Mouse (Mus musculus) MEL (cell line): ENCODE measurements around the gene Sde2. TPM values are rescaled to one million over a fixed set of nuclear protein-coding genes. Genes with fewer than 3 reads are reported as not detected.

Experiments used
- DNase-seq: peaks from one replicate; pipeline ENCODE4 v3.0.0; 2011; ENCODE audit warnings: low read depth, low spot score
- H3K27ac ChIP-seq: 2 replicates; pipeline ENCODE4 v1.5.1; 2012; ENCODE audit warnings: low read depth, mild to moderate bottlenecking, control low read depth, low read length, moderate library complexity; ENCODE audit not compliant: control insufficient read depth
- H3K27me3 ChIP-seq, 2 experiments: fragments of 150-350 bp in 1 of 2; sonication (generic) in 1 of 2; 2 replicates each; pipeline ENCODE4 v1.6.1; 2012; ENCODE audit warnings: low read length in 2 of 2, mild to moderate bottlenecking in 2 of 2, improper control_type of control experiment in 1 of 2, moderate library complexity in 1 of 2; ENCODE audit not compliant: insufficient read depth in 2 of 2, control insufficient read depth in 1 of 2
- H3K36me3 ChIP-seq, 2 experiments: 2 replicates each; pipeline ENCODE4 v1.6.1; 2012 to 2014; ENCODE audit warnings: low read length in 2 of 2, improper control_type of control experiment in 1 of 2, inconsistent platforms in 1 of 2, mild to moderate bottlenecking in 1 of 2; ENCODE audit not compliant: insufficient read depth in 2 of 2, control insufficient read depth in 1 of 2
- H3K4me1 ChIP-seq, 2 experiments: fragments of 150-350 bp in 1 of 2; sonication (generic) in 1 of 2; 2 replicates each; pipeline ENCODE4 v1.6.1; 2012; ENCODE audit warnings: low read length in 2 of 2, improper control_type of control experiment in 1 of 2, mild to moderate bottlenecking in 1 of 2; ENCODE audit not compliant: insufficient read depth in 2 of 2, control insufficient read depth in 1 of 2
- H3K4me3 ChIP-seq, 2 experiments: fragments of 150-350 bp in 1 of 2; sonication (generic) in 1 of 2; 2 replicates each; pipeline ENCODE4 v1.5.1; 2012; ENCODE audit warnings: low read depth in 2 of 2, low read length in 2 of 2, mild to moderate bottlenecking in 2 of 2, moderate library complexity in 2 of 2, control low read depth in 1 of 2, improper control_type of control experiment in 1 of 2; ENCODE audit not compliant: control insufficient read depth in 1 of 2, insufficient read depth in 1 of 2
- H3K79me2 ChIP-seq: 2 replicates; pipeline ENCODE4 v1.6.1; 2012; ENCODE audit warnings: mild to moderate bottlenecking, low read length, moderate library complexity; ENCODE audit not compliant: control insufficient read depth, poor library complexity, insufficient read depth
- H3K9ac ChIP-seq: 2 replicates; pipeline ENCODE4 v1.6.1; 2012; ENCODE audit warnings: low read depth, mild to moderate bottlenecking, control low read depth, low read length, moderate library complexity; ENCODE audit not compliant: control insufficient read depth, poor library complexity, severe bottlenecking
- H3K9me3 ChIP-seq: fragments of 150-350 bp; sonication (generic); replicated peaks from 2 replicates; pipeline ENCODE4 v1.6.1; 2012; ENCODE audit warnings: mild to moderate bottlenecking, low read length, improper control_type of control experiment, moderate library complexity; ENCODE audit not compliant: insufficient read depth
- BHLHE40 ChIP-seq: IDR thresholded peaks from 2 replicates; pipeline ENCODE4 v1.6.1; 2012; ENCODE audit warnings: low read depth, mild to moderate bottlenecking, inconsistent platforms, low read length, improper control_type of control experiment, borderline replicate concordance
- CHD1 ChIP-seq: IDR thresholded peaks from 2 replicates; pipeline ENCODE4 v1.6.1; 2012; ENCODE audit warnings: low read depth, mild to moderate bottlenecking, inconsistent platforms, low read length, improper control_type of control experiment
- CHD2 ChIP-seq: IDR thresholded peaks from 2 replicates; pipeline ENCODE4 v1.6.1; 2011; ENCODE audit warnings: low read length, improper control_type of control experiment
- ELF1 ChIP-seq: IDR thresholded peaks from 2 replicates; pipeline ENCODE4 v1.6.1; 2014; ENCODE audit warnings: low read depth, mild to moderate bottlenecking, inconsistent platforms, low read length, improper control_type of control experiment, moderate library complexity
- EP300 ChIP-seq, 2 experiments: IDR thresholded peaks; 2 replicates each; pipeline ENCODE4 v1.6.1; 2011; ENCODE audit warnings: improper control_type of control experiment in 2 of 2, low read length in 2 of 2, low read depth in 1 of 2, mild to moderate bottlenecking in 1 of 2
- ETS1 ChIP-seq: IDR thresholded peaks from 2 replicates; pipeline ENCODE4 v1.6.1; 2012; ENCODE audit warnings: low read depth, mild to moderate bottlenecking, inconsistent platforms, low read length, improper control_type of control experiment, moderate library complexity
- GABPA ChIP-seq: IDR thresholded peaks from 2 replicates; pipeline ENCODE4 v1.6.1; 2012; ENCODE audit warnings: low read depth, mild to moderate bottlenecking, inconsistent platforms, low read length, improper control_type of control experiment, moderate library complexity
- GATA1 ChIP-seq: IDR thresholded peaks from 2 replicates; pipeline ENCODE4 v1.6.1; 2011; ENCODE audit warnings: low read depth, low read length, improper control_type of control experiment
- HCFC1 ChIP-seq: IDR thresholded peaks from 2 replicates; pipeline ENCODE4 v1.6.1; 2012; ENCODE audit warnings: low read depth, mild to moderate bottlenecking, inconsistent platforms, low read length, improper control_type of control experiment, moderate library complexity
- KAT2A ChIP-seq: conservative IDR thresholded peaks from 2 replicates; pipeline ENCODE4 v1.6.1; 2012; ENCODE audit warnings: low read depth, low read length, improper control_type of control experiment, inconsistent platforms
- MAZ ChIP-seq: IDR thresholded peaks from 2 replicates; pipeline ENCODE4 v1.6.1; 2012; ENCODE audit warnings: low read depth, mild to moderate bottlenecking, inconsistent platforms, low read length, improper control_type of control experiment
- MXI1 ChIP-seq: IDR thresholded peaks from 2 replicates; pipeline ENCODE4 v1.6.1; 2011; ENCODE audit warnings: mild to moderate bottlenecking, low read depth, low read length, improper control_type of control experiment
- POLR2AphosphoS2 ChIP-seq: IDR thresholded peaks from 2 replicates; pipeline ENCODE4 v1.6.1; 2011; ENCODE audit warnings: low read length, improper control_type of control experiment
- RAD21 ChIP-seq: IDR thresholded peaks from 2 replicates; pipeline ENCODE4 v1.6.1; 2011; ENCODE audit warnings: mild to moderate bottlenecking, low read depth, low read length, improper control_type of control experiment
- RCOR1 ChIP-seq: IDR thresholded peaks from 2 replicates; pipeline ENCODE4 v1.6.1; 2012; ENCODE audit warnings: low read depth, mild to moderate bottlenecking, inconsistent platforms, low read length, improper control_type of control experiment
- SMC3 ChIP-seq: IDR thresholded peaks from 2 replicates; pipeline ENCODE4 v1.6.1; 2011; ENCODE audit warnings: low read depth, low read length, improper control_type of control experiment
- TAL1 ChIP-seq: IDR thresholded peaks from 2 replicates; pipeline ENCODE4 v1.6.1; 2012; ENCODE audit warnings: mild to moderate bottlenecking, inconsistent platforms, low read length, moderate library complexity, mixed read lengths
- TBP ChIP-seq: IDR thresholded peaks from 2 replicates; pipeline ENCODE4 v1.8.0; 2011; ENCODE audit warnings: low read depth, low read length, improper control_type of control experiment
- USF1 ChIP-seq: IDR thresholded peaks from 2 replicates; pipeline ENCODE4 v1.6.1; 2014; ENCODE audit warnings: low read depth, mild to moderate bottlenecking, inconsistent platforms, low read length, improper control_type of control experiment, moderate library complexity
- USF2 ChIP-seq, 2 experiments: IDR thresholded peaks; 2 replicates each; pipeline ENCODE4 v1.6.1; 2011 to 2012; ENCODE audit warnings: improper control_type of control experiment in 2 of 2, low read length in 2 of 2, borderline replicate concordance in 1 of 2, inconsistent platforms in 1 of 2, low read depth in 1 of 2, mild to moderate bottlenecking in 1 of 2; ENCODE audit not compliant: insufficient read depth in 1 of 2
- ZC3H11A ChIP-seq: IDR thresholded peaks from 2 replicates; pipeline ENCODE4 v1.6.1; 2012; ENCODE audit warnings: low read depth, mild to moderate bottlenecking, inconsistent platforms, low read length, improper control_type of control experiment
- ZKSCAN1 ChIP-seq: IDR thresholded peaks from 2 replicates; pipeline ENCODE4 v1.6.1; 2012; ENCODE audit warnings: low read depth, mild to moderate bottlenecking, inconsistent platforms, low read length, improper control_type of control experiment, moderate library complexity
- ZMIZ1 ChIP-seq: IDR thresholded peaks from 2 replicates; pipeline ENCODE4 v1.6.1; 2012; ENCODE audit warnings: low read depth, mild to moderate bottlenecking, inconsistent platforms, low read length, improper control_type of control experiment, moderate library complexity
- polyA plus RNA-seq, 2 experiments: library from polyadenylated mRNA; stranded (reverse) in 1 of 2; unstranded in 1 of 2; fragments of >175 nt in 1 of 2; fragments of >200 nt in 1 of 2; gene quantifications; 2 replicates each; pipeline versions ENCODE4 v1.2.1 to v1.2.4; 2012; ENCODE audit warnings: low replicate concordance in 2 of 2, low read depth in 1 of 2; ENCODE audit not compliant: insufficient read length in 2 of 2, insufficient read depth in 1 of 2, missing spikeins in 1 of 2
- total RNA-seq: library from RNA; depleted of rRNA; stranded (reverse); fragments of 300-350 nt; gene quantifications from 2 replicates; pipeline ENCODE4 v1.2.3, GENCODE M21; 2012

The Sde2 gene
- total and polyA plus RNA-seq, 3 experiments, result 35.5 to 48.0 TPM; not detected in 1

DNA sequence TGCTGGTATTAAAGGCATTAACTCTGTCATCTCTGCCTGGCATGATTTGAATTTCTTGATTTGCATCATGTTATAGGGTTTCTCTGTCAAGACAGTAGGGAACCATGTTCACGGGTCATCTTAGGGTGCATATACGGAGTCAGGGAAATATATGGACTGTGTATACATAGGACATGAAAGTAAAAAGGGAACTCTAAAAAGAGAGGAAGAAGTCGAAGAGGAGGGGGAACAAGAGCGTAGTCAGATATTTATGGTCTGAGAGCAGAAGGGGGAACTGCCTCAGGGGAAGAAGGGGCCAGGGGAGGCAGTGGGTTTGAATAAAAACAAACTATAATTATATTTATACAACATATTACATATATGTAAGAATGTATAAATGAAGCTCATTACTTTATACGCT lies 28.7 kb upstream of the Sde2 start:
- H3K4me1 ChIP-seq, result peaks cover 2 to 21% of the 10 kb centered on the region in 2 experiments; a peak in 3 of 4 replicates
- DNase-seq, result no peak
- H3K27ac ChIP-seq, result no peak overlapping the region
- peaks cover 0 to 3% of the 10 kb centered on the region in 2 experiments; a peak in 2 of 4 replicates for H3K36me3 ChIP-seq
- H3K79me2 ChIP-seq, result no peaks in the 10 kb centered on the region
- H3K9ac ChIP-seq, result no peak overlapping the region
- no peak overlapping the region for H3K4me3 ChIP-seq
- TF ChIP-seq USF2 (IDR thresholded peaks at IDR 0.05; ENCODE audit: borderline replicate concordance in 1 of 2, insufficient read depth in 1 of 2, low read depth in 1 of 2, low read length in 2 of 2), result no peak
- no peak for TF ChIP-seq HCFC1
- no peak for TF ChIP-seq EP300 (IDR thresholded peaks at IDR 0.05; ENCODE audit: low read depth in 1 of 2, low read length in 2 of 2)
- TF ChIP-seq KAT2A, result no peak
- TF ChIP-seq MAZ, result no peak
- H3K9me3 ChIP-seq, result no peaks in the 10 kb centered on the region
- H3K27me3 ChIP-seq, result no peaks in the 10 kb centered on the region

- no peak for TF ChIP-seq HCFC1
- no peak for TF ChIP-seq POLR2AphosphoS2
- DNase-seq, result no peak
- H3K79me2 ChIP-seq, result no peaks in the 10 kb centered on the region
- H3K4me1 ChIP-seq, result peaks cover 2 to 21% of the 10 kb centered on the region in 2 experiments; a peak in 3 of 4 replicates
- H3K27ac ChIP-seq, result no peak overlapping the region
- no peaks in the 10 kb centered on the region for H3K9me3 ChIP-seq
- peaks cover 0 to 3% of the 10 kb centered on the region in 2 experiments; a peak in 2 of 4 replicates for H3K36me3 ChIP-seq
- H3K27me3 ChIP-seq, result no peaks in the 10 kb centered on the region
- H3K4me3 ChIP-seq, result no peak overlapping the region
- H3K9ac ChIP-seq, result no peak overlapping the region
These were observed 27.2 kb upstream of the Sde2 start for GRCm38 (mm10) chr1:180823716-180824115.

DNA sequence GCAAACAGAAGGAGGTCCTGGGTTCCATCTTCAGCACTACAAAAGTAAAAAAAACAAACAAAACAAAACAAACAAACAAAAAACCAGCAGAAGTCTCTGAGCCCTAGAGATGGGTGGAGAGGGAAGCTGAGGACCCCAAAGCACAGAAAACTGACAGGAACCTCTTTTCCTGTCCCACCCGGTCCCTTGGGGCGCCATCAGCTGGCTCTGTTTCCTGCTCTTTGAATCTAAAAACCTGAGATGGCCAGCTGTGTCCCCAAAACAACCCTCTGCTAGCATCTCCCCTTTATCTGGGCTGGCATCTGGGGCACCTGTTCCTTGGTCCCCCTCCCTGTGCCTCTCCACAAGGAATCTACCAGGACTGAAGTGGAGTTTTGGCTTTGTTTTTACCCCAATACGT lies 26.2 kb upstream of the Sde2 start:
- peaks cover 0 to 6% of the 10 kb centered on the region in 2 experiments; a peak in 2 of 4 replicates for H3K36me3 ChIP-seq
- no peak overlapping the region for H3K9ac ChIP-seq
- DNase-seq, result no peak
- peaks cover 2 to 29% of the 10 kb centered on the region in 2 experiments for H3K4me1 ChIP-seq
- no peaks in the 10 kb centered on the region for H3K27me3 ChIP-seq
- H3K27ac ChIP-seq, result no peak overlapping the region
- TF ChIP-seq RCOR1 (no peak), GABPA (no peak), HCFC1 (no peak), ZKSCAN1 (no peak), BHLHE40 (no peak), CHD1 (no peak), MXI1 (no peak), ETS1 (no peak), GATA1 (no peak), KAT2A (no peak), EP300 (IDR thresholded peaks at IDR 0.05; ENCODE audit: low read depth in 1 of 2, low read length in 2 of 2) (no peak), CHD2 (no peak), ZC3H11A (no peak), USF1 (no peak), TAL1 (no peak), RAD21 (no peak), TBP (no peak), SMC3 (no peak), ZMIZ1 (no peak), ELF1 (no peak)
- H3K79me2 ChIP-seq, result no peaks in the 10 kb centered on the region
- H3K9me3 ChIP-seq, result no peaks in the 10 kb centered on the region
- no peak overlapping the region for H3K4me3 ChIP-seq
